Mouse (Mus musculus): ENCODE data around the gene Sgcd. TPM values are rescaled to one million over a fixed set of nuclear protein-coding genes. Genes with fewer than 3 reads are reported as not detected.

Gene Sgcd
- total and polyA plus RNA-seq, 2 experiments from 2014 or later = 4.0 to 37.3 TPM

DNA sequence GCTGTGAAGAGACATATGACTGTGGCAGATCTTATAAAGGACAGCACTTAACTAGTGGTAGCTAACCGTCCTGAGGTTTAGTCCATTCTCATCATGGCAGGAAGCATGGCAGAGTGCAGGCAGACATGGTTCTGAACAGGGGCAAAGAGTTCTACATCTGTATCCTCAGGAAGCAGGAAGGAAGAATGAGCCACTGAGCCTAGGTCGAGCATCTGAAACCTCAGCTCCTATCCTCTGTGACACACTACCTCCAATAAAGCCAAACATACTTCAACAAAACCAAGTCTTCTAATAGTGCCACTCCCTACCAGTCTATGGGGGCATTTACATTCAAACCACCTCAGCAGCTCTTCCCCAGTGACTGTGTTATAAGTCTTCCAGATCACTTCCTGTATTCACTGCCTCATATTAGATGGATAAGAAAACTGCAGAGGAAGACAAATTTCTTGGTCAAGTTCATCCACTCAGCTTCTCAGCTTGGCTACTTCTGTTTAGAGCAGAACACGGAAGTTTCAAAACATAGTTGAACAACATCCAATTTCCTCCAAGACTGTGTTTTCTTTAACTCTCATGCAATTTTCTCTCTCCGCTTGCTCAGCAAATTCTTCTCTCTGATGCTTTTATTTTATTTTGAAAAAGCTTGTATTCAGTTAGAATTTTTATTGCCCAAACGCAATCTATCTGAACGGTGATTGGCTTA lies 817.7 kb downstream of the Sgcd start:
- no peaks in the 10 kb centered on the region for H3K9me3 ChIP-seq (ENCODE audit: low read length)
- no peak for TF ChIP-seq CTCF (IDR thresholded peaks at IDR 0.05; ENCODE audit: low read depth)
- H3K4me3 ChIP-seq (ENCODE audit: low read length) = no peak overlapping the region
- WGBS = 80% methylated on average over 6 of the region's 6 CpGs
- H3K27ac ChIP-seq = no peak overlapping the region
- H3K9ac ChIP-seq (replicated peaks; ENCODE audit: low read length) = no peak overlapping the region
- ATAC-seq (no peak), DNase-seq (ENCODE audit: low spot score) (no peak)
- H3K4me2 ChIP-seq (ENCODE audit: low read depth, low read length) = no peak overlapping the region
- no peaks in the 10 kb centered on the region for H3K4me1 ChIP-seq (ENCODE audit: insufficient read depth, low read length)
- H3K27me3 ChIP-seq (ENCODE audit: insufficient read depth, low read length) = no peaks in the 10 kb centered on the region
- H3K36me3 ChIP-seq (ENCODE audit: insufficient read depth, low read length) = no peaks in the 10 kb centered on the region

DNA sequence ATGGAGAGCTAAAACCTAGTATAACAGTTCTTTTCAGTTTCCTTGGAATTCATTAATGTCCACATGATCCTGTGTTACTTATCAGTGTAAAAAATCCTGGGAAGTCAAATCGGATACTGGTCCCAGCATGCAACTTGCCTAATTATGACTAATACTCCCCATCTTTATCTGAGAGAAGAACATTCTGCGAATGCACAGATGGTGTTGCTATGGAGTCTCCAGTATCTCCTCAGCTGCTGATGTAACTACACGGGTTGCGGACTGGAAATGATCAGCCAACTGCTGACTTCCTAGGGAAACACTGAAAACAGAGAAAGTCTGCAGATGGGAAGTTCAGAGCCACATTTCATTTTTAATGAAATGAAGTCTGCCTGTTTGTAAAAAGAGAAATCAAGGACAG lies 821.4 kb downstream of the Sgcd start:
- no peak overlapping the region for H3K9ac ChIP-seq (replicated peaks; ENCODE audit: low read length)
- no peak overlapping the region for H3K27ac ChIP-seq
- H3K4me2 ChIP-seq (ENCODE audit: low read depth, low read length) = no peak overlapping the region
- ATAC-seq = no peak
- no peaks in the 10 kb centered on the region for H3K36me3 ChIP-seq (ENCODE audit: insufficient read depth, low read length)
- H3K4me1 ChIP-seq (ENCODE audit: insufficient read depth, low read length) = no peaks in the 10 kb centered on the region
- H3K4me3 ChIP-seq (ENCODE audit: low read length) = no peak overlapping the region
- TF ChIP-seq CTCF (IDR thresholded peaks at IDR 0.05; ENCODE audit: low read depth) = no peak
- 54% methylated on average over 4 of the region's 4 CpGs for WGBS
- peak; percentile 33 for DNase-seq (ENCODE audit: low spot score)
- no peaks in the 10 kb centered on the region for H3K27me3 ChIP-seq (ENCODE audit: insufficient read depth, low read length)
- H3K9me3 ChIP-seq (ENCODE audit: low read length) = no peaks in the 10 kb centered on the region

DNA sequence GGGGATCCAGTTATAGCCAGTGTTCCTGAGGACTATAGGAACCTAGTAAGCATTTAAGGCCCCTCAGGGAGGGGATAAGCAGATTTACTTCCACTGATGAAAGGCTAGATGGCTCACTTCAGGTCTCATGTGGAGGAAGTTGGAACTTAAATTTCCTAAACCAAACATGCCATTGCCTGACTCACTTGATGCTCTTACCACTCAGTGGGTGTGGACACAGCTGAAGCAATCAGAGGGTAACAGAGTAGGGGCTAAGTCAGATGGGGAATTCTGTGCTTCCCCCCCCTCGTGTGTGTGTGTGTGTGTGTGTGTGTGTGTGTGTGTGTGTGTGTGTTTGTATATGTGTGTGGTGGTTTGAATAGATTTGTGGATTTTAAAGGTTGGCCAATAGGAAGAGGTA lies 830.7 kb downstream of the Sgcd start:
- no peak overlapping the region for H3K27ac ChIP-seq
- ATAC-seq = no peak
- no peaks in the 10 kb centered on the region for H3K9me3 ChIP-seq (ENCODE audit: low read length)
- no peaks in the 10 kb centered on the region for H3K36me3 ChIP-seq (ENCODE audit: insufficient read depth, low read length)
- WGBS = 71% methylated on average over 1 of the region's 1 CpGs
- DNase-seq (ENCODE audit: low spot score) = no peak
- no peak for TF ChIP-seq CTCF (IDR thresholded peaks at IDR 0.05; ENCODE audit: low read depth)
- no peak overlapping the region for H3K9ac ChIP-seq (replicated peaks; ENCODE audit: low read length)
- H3K4me3 ChIP-seq (ENCODE audit: low read length) = no peak overlapping the region
- H3K27me3 ChIP-seq (ENCODE audit: insufficient read depth, low read length) = no peaks in the 10 kb centered on the region
- H3K4me2 ChIP-seq (ENCODE audit: low read depth, low read length) = no peak overlapping the region
- no peaks in the 10 kb centered on the region for H3K4me1 ChIP-seq (ENCODE audit: insufficient read depth, low read length)

DNA sequence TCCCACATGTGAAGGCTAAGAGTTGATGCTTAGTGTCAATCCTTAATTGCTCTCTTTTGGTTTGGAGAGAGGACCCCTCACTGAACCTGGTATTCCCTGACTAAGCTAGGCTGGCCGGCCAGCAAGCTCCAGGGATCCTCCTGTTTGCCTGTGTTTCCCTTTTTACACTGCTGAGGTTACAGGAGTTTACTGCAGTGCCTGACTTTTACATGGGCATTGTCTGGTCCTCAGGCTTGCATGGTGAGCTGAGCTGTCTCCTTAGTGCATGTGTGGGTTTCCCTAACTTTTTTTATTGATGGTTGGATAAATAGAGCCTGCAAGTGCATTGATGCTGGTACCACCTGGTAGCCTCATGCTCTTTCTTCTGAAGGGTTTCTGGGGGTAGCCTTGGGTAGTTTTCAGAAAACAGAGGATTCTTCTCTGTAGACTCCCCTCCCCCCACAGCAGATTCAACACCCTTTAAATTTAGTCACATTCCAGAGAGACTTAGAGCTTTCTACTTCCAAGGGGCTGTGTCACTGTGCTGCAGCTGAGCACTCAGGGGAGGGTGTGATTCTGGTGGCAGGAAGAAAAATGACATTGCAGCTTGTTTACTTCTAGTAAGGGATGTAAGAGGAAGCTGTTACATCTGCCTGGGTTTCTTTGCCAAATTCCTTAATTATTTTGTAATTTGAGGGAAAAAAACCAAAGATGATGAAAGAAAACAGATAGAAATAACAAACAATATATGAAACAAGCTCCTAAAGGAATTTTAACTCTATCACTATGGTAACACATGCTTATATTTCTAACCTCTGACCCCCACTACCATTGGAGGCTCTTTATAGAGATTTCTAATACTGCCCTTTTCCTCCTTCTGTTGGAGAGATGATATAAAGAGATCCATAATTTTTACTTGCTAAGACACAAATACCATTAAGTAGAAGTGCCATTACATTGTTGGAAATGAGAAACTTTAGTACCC lies 831.8 kb downstream of the Sgcd start:
- H3K36me3 ChIP-seq (ENCODE audit: insufficient read depth, low read length) = no peaks in the 10 kb centered on the region
- H3K4me1 ChIP-seq (ENCODE audit: insufficient read depth, low read length) = no peaks in the 10 kb centered on the region
- no peak overlapping the region for H3K9ac ChIP-seq (replicated peaks; ENCODE audit: low read length)
- no peak overlapping the region for H3K4me2 ChIP-seq (ENCODE audit: low read depth, low read length)
- no peak for TF ChIP-seq CTCF (IDR thresholded peaks at IDR 0.05; ENCODE audit: low read depth)
- 67% methylated on average over 1 of the region's 1 CpGs for WGBS
- DNase-seq (ENCODE audit: low spot score) (peak; percentile 11), ATAC-seq (no peak)
- H3K27me3 ChIP-seq (ENCODE audit: insufficient read depth, low read length) = no peaks in the 10 kb centered on the region
- no peaks in the 10 kb centered on the region for H3K9me3 ChIP-seq (ENCODE audit: low read length)
- H3K4me3 ChIP-seq (ENCODE audit: low read length) = no peak overlapping the region
- no peak overlapping the region for H3K27ac ChIP-seq

DNA sequence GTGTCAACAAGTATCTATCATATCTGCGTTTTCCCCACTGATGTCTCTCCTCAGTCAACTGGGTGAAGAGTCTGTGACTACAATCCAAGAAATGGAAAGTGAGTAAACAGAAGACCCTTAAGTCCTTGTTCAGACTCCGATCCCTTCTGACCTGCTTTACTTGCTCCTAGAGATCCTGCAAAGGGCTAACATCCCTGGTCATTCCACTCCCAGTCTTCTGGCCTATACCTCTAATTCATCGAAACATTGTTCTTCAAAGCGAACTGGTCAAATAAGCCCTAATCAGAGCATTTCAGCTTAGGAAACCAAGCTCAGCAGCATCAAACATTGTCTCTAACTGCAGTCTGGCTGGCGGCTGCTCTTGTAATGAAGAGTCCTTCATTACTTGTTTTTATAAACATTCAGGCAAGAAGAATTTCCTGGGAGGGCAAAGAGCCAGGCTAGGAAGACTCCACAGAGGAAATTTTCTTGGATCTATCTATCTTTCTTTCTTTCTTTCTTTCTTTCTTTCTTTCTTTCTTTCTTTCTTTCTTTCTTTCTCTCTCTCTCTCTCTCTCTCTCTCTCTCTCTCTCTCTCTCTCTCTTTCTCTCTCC lies 833.8 kb downstream of the Sgcd start:
- Histone ChIP-seq H3K4me1 (ENCODE audit: insufficient read depth, low read length) (no peaks in the 10 kb centered on the region), H3K27me3 (ENCODE audit: insufficient read depth, low read length) (no peaks in the 10 kb centered on the region), H3K4me2 (ENCODE audit: low read depth, low read length) (no peak overlapping the region), H3K4me3 (ENCODE audit: low read length) (no peak overlapping the region), H3K9ac (replicated peaks; ENCODE audit: low read length) (no peak overlapping the region), H3K27ac (no peak overlapping the region), H3K9me3 (ENCODE audit: low read length) (no peaks in the 10 kb centered on the region), H3K36me3 (ENCODE audit: insufficient read depth, low read length) (no peaks in the 10 kb centered on the region)
- DNase-seq (ENCODE audit: low spot score) = no peak
- ATAC-seq = no peak
- 88% methylated on average over 5 of the region's 5 CpGs for WGBS
- no peak for TF ChIP-seq CTCF (IDR thresholded peaks at IDR 0.05; ENCODE audit: low read depth)

DNA sequence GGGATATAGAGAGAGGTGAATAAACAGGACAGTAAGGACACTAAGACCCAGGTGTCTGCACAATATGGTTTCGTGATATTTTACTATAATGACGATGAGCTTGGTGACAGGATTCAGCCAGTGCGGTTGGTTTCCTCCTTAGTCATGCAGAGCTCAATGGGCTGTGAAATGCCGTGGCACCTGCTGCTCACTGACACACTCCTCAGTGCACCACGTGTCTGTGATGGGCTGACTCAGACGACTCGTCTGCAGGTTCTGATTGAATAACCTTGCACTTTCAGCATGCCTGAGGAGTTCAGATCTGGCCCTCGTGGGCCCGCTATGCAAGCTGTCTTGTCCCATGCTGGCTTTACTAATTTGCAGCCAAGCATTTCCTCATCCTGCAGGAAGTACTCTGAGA lies 839.2 kb downstream of the Sgcd start:
- DNase-seq (ENCODE audit: low spot score) (peak; percentile 73), ATAC-seq (peak; percentile 94)
- Histone ChIP-seq H3K9ac (replicated peaks; ENCODE audit: low read length) (no peak overlapping the region), H3K4me3 (ENCODE audit: low read length) (no peak overlapping the region), H3K9me3 (ENCODE audit: low read length) (no peaks in the 10 kb centered on the region), H3K27me3 (ENCODE audit: insufficient read depth, low read length) (no peaks in the 10 kb centered on the region), H3K27ac (no peak overlapping the region), H3K36me3 (ENCODE audit: insufficient read depth, low read length) (no peaks in the 10 kb centered on the region), H3K4me2 (ENCODE audit: low read depth, low read length) (no peak overlapping the region), H3K4me1 (ENCODE audit: insufficient read depth, low read length) (no peaks in the 10 kb centered on the region)
- WGBS = 40% methylated on average over 9 of the region's 9 CpGs
- no peak for TF ChIP-seq CTCF (IDR thresholded peaks at IDR 0.05; ENCODE audit: low read depth)

All from hindbrain, postnatal 0 days (tissue).